Mouse (Mus musculus) heart, embryonic 10.5 days (tissue): ENCODE measurements around the gene Mrps2. TPM values are rescaled to one million over a fixed set of nuclear protein-coding genes. Genes with fewer than 3 reads are reported as not detected.

ENCODE experiments used
- DNase-seq: peaks from one replicate; pipeline ENCODE4 v3.0.0-alpha.2; 2017; ENCODE audit warnings: low spot score
- H3K27ac ChIP-seq: fragments of 300-500 bp; sonication (generic); 2 replicates; pipeline ENCODE4 v1.5.1; 2016; ENCODE audit warnings: mild to moderate bottlenecking
- H3K27me3 ChIP-seq: fragments of 300-500 bp; sonication (generic); 2 replicates; pipeline ENCODE4 v1.6.1; 2016; ENCODE audit warnings: mild to moderate bottlenecking; ENCODE audit not compliant: poor library complexity, insufficient read depth, severe bottlenecking
- H3K36me3 ChIP-seq: fragments of 300-500 bp; sonication (generic); 2 replicates; pipeline ENCODE4 v1.6.1; 2016; ENCODE audit warnings: mild to moderate bottlenecking, moderate library complexity
- H3K4me1 ChIP-seq: fragments of 300-500 bp; sonication (generic); 2 replicates; pipeline ENCODE4 v1.6.1; 2016; ENCODE audit warnings: mild to moderate bottlenecking
- H3K4me3 ChIP-seq: fragments of 300-500 bp; sonication (generic); 2 replicates; pipeline ENCODE4 v1.5.1; 2016; ENCODE audit warnings: mild to moderate bottlenecking, moderate library complexity
- H3K9me3 ChIP-seq: fragments of 300-500 bp; sonication (generic); 2 replicates; pipeline ENCODE4 v1.6.1; 2016; ENCODE audit warnings: mild to moderate bottlenecking, moderate library complexity
- WGBS: fragments of 180-500 bp; shearing (Covaris S2); methylation state at CpG from one replicate; pipeline ENCODE4 v1.1.7; 2016; 5-methylcytosine and 5-hydroxymethylcytosine counted together
- polyA plus RNA-seq: library from polyadenylated mRNA; unstranded; fragments of >200 nt; fragmentation: Nextera tagmentation; extraction: Ambion mirVana; gene quantifications from 2 replicates; pipeline ENCODE4 v1.2.1, GENCODE M21; 2016

Mrps2 gene
- polyA plus RNA-seq: 60.7 and 67.7 TPM in 2 replicates

DNA sequence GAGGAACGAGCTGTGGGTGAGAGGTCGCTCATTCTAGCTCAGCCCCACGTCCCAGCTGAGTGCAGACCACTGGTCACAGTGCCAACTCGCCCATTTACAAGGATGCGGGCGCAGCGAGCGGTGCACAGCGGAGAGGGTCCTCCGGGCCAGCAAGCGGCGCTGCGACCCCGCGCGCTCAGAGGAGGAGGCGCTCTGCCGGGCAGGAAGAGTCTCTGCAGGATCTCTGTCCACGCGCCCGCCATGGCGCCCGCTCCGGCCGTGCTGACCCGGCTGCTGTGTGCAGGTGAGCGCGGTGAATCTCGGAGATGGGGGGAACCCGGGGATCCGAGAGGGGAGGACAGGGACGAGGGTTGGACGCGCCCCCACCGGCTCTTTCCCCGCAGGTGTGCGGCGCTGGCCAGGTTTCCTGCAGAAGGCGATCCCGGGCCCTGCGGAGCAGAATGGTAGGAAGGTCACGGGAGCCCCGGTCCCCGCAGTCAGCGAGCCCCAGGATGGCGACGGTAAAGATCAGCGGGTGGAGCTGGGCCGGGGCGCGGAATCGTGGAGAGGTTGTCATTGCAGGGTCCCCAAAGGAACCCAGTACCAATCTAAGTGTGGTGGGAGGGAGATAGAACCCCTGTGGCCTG is at the start of gene Mrps2:
Gene Mrps2 (plus strand): TSS at position 207 of the 626 bp plus-strand sequence.
- H3K4me3 ChIP-seq: peak within 1 kb of the TSS; percentile 92
- peak; percentile 95 for DNase-seq
- peak within 1 kb of the TSS; percentile 95 for H3K27ac ChIP-seq
- H3K4me1 ChIP-seq: peaks cover 25% of the 10 kb centered on the region
- H3K36me3 ChIP-seq: peaks cover 43% of the 10 kb centered on the region
- H3K9me3 ChIP-seq: 0 out of 2 replicates have a peak, but pooled peaks cover 2% of the 10 kb centered on the region
- WGBS: under 1% methylated on average over 52 of the region's 52 CpGs
- H3K27me3 ChIP-seq: peaks cover 21% of the 10 kb centered on the region

GRCm38 (mm10) chr2:28419898-28420297 is 48.0 kb upstream of the Mrps2 start:
- H3K27me3 ChIP-seq: peaks cover 4% of the 10 kb centered on the region; the same call in 1 of the 2 replicates
- no peaks in the 10 kb centered on the region for H3K36me3 ChIP-seq
- 14% methylated on average over 4 of the region's 4 CpGs for WGBS
- peak; percentile 91 for DNase-seq
- H3K27ac ChIP-seq: no peak overlapping the region
- H3K4me1 ChIP-seq: peaks cover 15% of the 10 kb centered on the region
- H3K4me3 ChIP-seq: no peak overlapping the region
- H3K9me3 ChIP-seq: no peaks in the 10 kb centered on the region

DNA sequence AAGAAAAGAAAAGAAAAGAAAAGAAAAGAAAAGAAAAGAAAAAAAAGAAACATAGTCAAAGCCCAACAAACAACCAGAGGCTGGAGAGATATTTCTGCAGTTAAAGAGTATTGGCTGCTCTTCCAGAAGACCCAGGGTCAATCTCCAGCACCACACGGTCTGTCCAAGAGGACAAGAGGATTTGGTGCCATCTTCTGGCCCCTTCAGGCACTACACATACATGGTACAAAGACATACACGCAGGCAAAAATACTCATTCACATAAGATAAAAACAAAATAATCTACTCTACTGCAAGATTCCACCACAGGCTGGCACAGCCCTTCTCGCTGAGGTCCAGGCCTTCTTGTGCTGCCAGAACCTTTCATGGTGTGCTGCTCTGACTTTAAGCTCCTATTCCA is 44.7 kb upstream of the Mrps2 start:
- Histone ChIP-seq H3K27me3 (no peaks in the 10 kb centered on the region), H3K36me3 (no peaks in the 10 kb centered on the region), H3K4me3 (no peak overlapping the region), H3K27ac (no peak overlapping the region), H3K9me3 (no peaks in the 10 kb centered on the region), H3K4me1 (0 out of 2 replicates have a peak, but pooled peaks cover 2% of the 10 kb centered on the region)
- WGBS: 40% methylated on average over 3 of the region's 3 CpGs
- no peak for DNase-seq

DNA sequence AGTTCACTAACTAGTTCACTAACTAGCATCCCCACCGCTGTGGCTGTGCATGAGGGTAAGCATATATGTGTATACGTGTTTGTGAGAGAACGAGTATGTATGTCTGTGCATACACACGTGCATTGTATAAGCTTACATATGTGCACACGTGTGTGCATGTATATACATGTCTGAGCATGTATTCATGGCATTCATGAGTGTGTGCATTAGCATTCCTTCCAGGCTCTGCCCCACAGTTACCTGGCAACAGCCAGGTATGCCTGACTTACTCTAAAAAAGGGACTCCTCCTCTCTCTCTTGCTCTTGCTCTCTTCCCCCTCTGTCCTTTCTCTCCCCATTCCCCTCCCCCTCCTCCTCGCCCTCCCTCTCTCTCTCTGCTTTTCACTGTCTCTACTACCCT is 40.6 kb upstream of the Mrps2 start:
- no peak overlapping the region for H3K27ac ChIP-seq
- H3K4me3 ChIP-seq: no peak overlapping the region
- H3K4me1 ChIP-seq: 0 out of 2 replicates have a peak, but pooled peaks cover 8% of the 10 kb centered on the region
- no peak for DNase-seq
- 81% methylated on average over 6 of the region's 6 CpGs for WGBS
- no peaks in the 10 kb centered on the region; the same call in 1 of the 2 replicates for H3K9me3 ChIP-seq
- no peaks in the 10 kb centered on the region for H3K36me3 ChIP-seq
- no peaks in the 10 kb centered on the region for H3K27me3 ChIP-seq

- no peak for DNase-seq
- Histone ChIP-seq H3K4me1 (peaks cover 11% of the 10 kb centered on the region; the same call in 1 of the 2 replicates), H3K27me3 (no peaks in the 10 kb centered on the region), H3K27ac (no peak overlapping the region), H3K9me3 (no peaks in the 10 kb centered on the region; the same call in 1 of the 2 replicates), H3K4me3 (no peak overlapping the region), H3K36me3 (no peaks in the 10 kb centered on the region)
- 30% methylated on average over 6 of the region's 6 CpGs for WGBS
Observed at GRCm38 (mm10) chr2:28430846-28431245, 37.0 kb upstream of the Mrps2 start.

GRCm38 (mm10) chr2:28432811-28433210 is 35.1 kb upstream of the Mrps2 start:
- Histone ChIP-seq H3K27ac (no peak overlapping the region), H3K9me3 (no peaks in the 10 kb centered on the region; the same call in 1 of the 2 replicates), H3K27me3 (no peaks in the 10 kb centered on the region), H3K4me1 (peaks cover 9% of the 10 kb centered on the region; the same call in 1 of the 2 replicates), H3K36me3 (no peaks in the 10 kb centered on the region), H3K4me3 (no peak overlapping the region)
- WGBS: 29% methylated on average over 1 of the region's 1 CpGs
- no peak for DNase-seq

DNA sequence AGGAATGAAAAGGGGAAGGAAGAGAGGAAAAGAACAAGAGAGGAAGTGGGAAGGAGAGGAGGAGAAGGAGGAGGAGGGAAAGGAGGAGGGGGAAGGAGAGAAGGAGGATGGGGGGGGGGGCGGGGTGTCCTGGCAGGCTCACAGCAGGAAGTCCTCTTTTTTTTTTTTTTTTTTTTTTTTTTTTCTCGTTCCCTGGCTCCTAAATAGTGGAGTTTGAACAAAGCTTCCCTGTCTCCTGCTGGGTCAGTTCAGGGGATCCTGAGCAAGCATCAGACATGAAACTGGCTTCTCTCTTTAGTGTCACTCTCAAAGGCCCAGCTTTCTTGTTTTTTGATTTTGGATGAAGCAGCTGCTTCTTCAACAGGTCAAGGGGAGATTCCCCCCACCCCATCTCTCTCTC is 34.4 kb upstream of the Mrps2 start:
- 0% methylated on average over 1 of the region's 2 CpGs for WGBS
- H3K4me3 ChIP-seq: no peak overlapping the region
- no peak overlapping the region for H3K27ac ChIP-seq
- H3K9me3 ChIP-seq: no peaks in the 10 kb centered on the region; the same call in 1 of the 2 replicates
- no peaks in the 10 kb centered on the region for H3K36me3 ChIP-seq
- no peaks in the 10 kb centered on the region for H3K27me3 ChIP-seq
- DNase-seq: no peak
- peaks cover 9% of the 10 kb centered on the region; the same call in 1 of the 2 replicates for H3K4me1 ChIP-seq

DNA sequence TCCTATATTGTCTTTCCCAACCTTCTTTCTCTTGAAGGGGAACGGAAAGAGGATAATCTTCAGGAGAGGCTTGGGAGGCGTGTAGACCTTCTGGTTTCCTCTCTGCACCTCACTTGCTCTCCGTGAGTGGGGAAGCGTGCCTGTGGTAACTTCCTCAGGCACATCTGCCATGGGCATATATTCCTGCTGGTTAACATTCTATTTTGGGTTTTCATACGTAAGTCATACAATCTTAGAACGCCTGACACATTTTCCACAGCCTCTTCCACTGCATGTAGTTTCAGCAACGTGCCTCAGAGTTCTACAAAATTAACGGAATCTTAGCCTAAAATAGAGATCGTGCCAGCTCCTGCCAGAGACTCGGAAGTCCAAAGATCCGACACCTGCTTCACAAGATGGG is 32.5 kb upstream of the Mrps2 start:
- peaks cover 9% of the 10 kb centered on the region; the same call in 1 of the 2 replicates for H3K4me1 ChIP-seq
- WGBS: 85% methylated on average over 11 of the region's 11 CpGs
- no peaks in the 10 kb centered on the region for H3K36me3 ChIP-seq
- no peaks in the 10 kb centered on the region for H3K27me3 ChIP-seq
- DNase-seq: no peak
- H3K27ac ChIP-seq: no peak overlapping the region
- H3K9me3 ChIP-seq: no peaks in the 10 kb centered on the region
- no peak overlapping the region for H3K4me3 ChIP-seq

DNA sequence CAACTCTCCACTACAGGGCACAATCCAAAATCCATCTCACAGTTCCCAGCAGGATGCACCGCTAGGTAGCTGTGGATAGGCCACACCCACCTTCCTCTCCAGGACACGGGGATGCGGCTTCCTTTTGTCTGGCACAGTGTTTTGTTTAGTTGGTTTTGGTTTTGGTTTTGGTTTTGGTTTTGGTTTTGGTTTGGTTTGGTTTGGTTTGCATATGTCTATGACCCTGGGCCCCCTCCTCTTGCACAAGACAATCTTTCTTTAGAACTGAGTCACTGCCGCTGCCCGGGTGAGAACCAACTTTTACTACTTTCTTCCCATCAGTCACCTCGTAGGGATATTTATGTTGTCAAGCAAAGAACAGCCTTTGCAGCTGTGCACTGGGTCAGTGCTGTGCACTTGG is 27.0 kb upstream of the Mrps2 start:
- H3K4me1 ChIP-seq: 0 out of 2 replicates have a peak, but pooled peaks cover under 1% of the 10 kb centered on the region
- DNase-seq: no peak
- 74% methylated on average over 6 of the region's 6 CpGs for WGBS

DNA sequence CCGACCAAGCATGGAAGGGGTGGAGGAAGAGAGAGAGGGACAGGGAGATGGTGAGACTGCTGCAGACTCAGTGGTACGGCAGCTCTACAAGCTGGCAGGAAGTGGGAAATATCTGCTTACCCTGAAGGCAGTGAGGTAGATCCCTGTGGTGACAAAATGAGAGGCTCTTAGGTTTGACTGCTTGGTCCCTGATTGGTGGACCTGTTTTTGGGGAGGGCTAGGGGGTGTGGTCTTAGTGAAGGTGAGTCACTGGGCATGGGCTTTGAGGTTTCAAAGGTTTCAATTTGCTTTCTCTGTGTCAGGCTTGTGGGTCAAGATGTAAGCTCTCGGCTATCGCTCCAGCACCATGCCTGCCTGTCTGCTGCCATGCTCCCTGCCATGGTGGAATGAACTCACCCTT is 22.8 kb upstream of the Mrps2 start:
- H3K27ac ChIP-seq: no peak overlapping the region
- WGBS: 73% methylated on average over 4 of the region's 4 CpGs
- H3K9me3 ChIP-seq: no peaks in the 10 kb centered on the region
- DNase-seq: no peak
- H3K4me1 ChIP-seq: peaks cover 19% of the 10 kb centered on the region
- H3K36me3 ChIP-seq: 0 out of 2 replicates have a peak, but pooled peaks cover 3% of the 10 kb centered on the region
- H3K4me3 ChIP-seq: no peak overlapping the region
- peaks cover 41% of the 10 kb centered on the region for H3K27me3 ChIP-seq

More for the DNA sequence above, 27.0 kb upstream of the Mrps2 start:
- H3K36me3 ChIP-seq: no peaks in the 10 kb centered on the region
- H3K4me3 ChIP-seq: no peak overlapping the region
- no peaks in the 10 kb centered on the region for H3K9me3 ChIP-seq
- peaks cover 12% of the 10 kb centered on the region for H3K27me3 ChIP-seq
- no peak overlapping the region for H3K27ac ChIP-seq

DNA sequence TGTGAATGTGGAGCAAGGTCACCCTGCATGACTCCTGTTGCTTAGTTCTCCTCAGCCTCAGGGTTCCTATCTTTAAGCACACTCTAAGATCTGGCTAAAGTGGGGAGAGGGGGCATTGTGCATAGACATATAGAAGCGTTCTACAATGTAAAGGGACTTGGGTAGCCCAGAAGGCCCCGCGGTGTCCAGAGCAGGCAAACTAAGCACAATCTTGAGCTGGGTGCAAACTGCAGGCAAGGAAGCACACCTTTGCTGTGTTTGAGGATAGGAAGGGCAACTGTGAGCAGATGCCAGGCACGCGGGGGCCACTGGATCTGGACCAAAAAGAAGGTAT is 21.7 kb upstream of the Mrps2 start:
- no peaks in the 10 kb centered on the region for H3K9me3 ChIP-seq
- 11% methylated on average over 5 of the region's 5 CpGs for WGBS
- no peak for DNase-seq
- H3K4me3 ChIP-seq: peak overlapping the region; percentile 85
- H3K27ac ChIP-seq: peak overlapping the region; percentile 92
- peaks cover 19% of the 10 kb centered on the region for H3K4me1 ChIP-seq
- peaks cover 13% of the 10 kb centered on the region; the same call in 1 of the 2 replicates for H3K36me3 ChIP-seq
- peaks cover 51% of the 10 kb centered on the region for H3K27me3 ChIP-seq

DNA sequence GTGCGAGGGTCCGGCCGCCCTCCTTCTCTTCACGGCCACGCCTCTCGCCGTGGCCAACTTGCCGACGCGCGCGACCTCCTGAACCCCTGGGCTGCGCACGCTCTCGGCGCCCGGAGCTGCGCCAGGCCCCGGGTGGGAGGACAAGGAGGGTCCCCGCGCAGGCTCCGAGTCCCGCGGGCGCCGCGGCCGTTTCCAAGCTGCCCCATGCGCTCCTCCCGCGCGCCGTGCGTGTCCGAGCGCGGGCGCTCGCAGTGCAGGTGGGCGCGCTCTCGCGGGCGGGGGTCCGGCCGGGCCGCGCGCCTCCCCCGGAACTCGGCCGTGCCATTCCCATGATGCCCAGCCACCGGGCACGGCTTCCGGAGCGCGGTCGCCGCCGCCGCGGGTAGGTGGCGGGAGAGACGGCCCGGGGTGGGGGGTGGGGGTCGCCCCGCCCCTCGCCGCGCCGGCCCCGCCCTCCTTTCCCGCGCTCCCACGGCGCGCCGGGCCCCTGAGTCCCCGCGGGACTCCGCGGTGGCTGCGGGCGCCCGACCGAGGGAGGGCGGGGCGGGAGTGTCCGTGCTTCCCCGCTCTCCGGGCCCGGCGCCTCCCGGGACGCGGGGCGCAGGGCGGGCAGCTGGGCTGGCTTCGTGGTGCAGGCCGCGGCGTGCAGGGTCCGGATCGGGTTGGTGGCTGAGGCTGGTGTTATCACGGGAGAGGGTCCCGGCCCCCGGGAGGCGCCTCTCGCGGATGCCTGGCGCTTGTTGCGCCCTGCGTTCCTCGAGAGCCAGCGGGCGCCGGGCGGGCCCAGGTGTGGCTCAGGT is 21.2 kb upstream of the Mrps2 start, which contains the start of gene Ppp1r26:
Gene Ppp1r26 (plus strand): TSS at position 286 of the 800 bp plus-strand sequence.
- Histone ChIP-seq H3K36me3 (peaks cover 19% of the 10 kb centered on the region), H3K27me3 (peaks cover 56% of the 10 kb centered on the region), H3K4me3 (peak within 1 kb of the TSS; percentile 85), H3K27ac (peak within 1 kb of the TSS; percentile 92), H3K4me1 (peaks cover 19% of the 10 kb centered on the region), H3K9me3 (no peaks in the 10 kb centered on the region)
- under 1% methylated on average over 110 of the region's 118 CpGs for WGBS
- no peak for DNase-seq

GRCm38 (mm10) chr2:28447315-28447670 is 20.6 kb upstream of the Mrps2 start:
- Histone ChIP-seq H3K4me3 (peak overlapping the region; percentile 85), H3K27ac (peak overlapping the region; percentile 92), H3K4me1 (peaks cover 19% of the 10 kb centered on the region), H3K27me3 (peaks cover 60% of the 10 kb centered on the region), H3K36me3 (peaks cover 20% of the 10 kb centered on the region), H3K9me3 (no peaks in the 10 kb centered on the region)
- no peak for DNase-seq
- 9% methylated on average over 11 of the region's 11 CpGs for WGBS
